Mouse (Mus musculus): ENCODE data around the gene Trappc6a. TPM values are rescaled to one million over a fixed set of nuclear protein-coding genes. Genes with fewer than 3 reads are reported as not detected.

Gene Trappc6a
- polyA plus RNA-seq, 1 experiment from 2014 or later: 71.4 TPM

- 62% methylated on average over 3 of the region's 3 CpGs for WGBS
- Histone ChIP-seq H3K4me1 (peaks cover 35% of the 10 kb centered on the region), H3K9me3 (no peaks in the 10 kb centered on the region), H3K27ac (replicated peaks) (0 out of 2 replicates have a peak overlapping the region, but pooled peaks have one; percentile 91), H3K4me2 (peak overlapping the region; percentile 98; the same call in 1 of the 2 replicates), H3K36me3 (peaks cover 44% of the 10 kb centered on the region), H3K27me3 (replicated peaks) (no peaks in the 10 kb centered on the region), H3K4me3 (no peak overlapping the region), H3K9ac (peak overlapping the region; percentile 98)
- ATAC-seq (ENCODE audit: extremely low read depth, insufficient number of reproducible peaks, low FRiP score, low TSS enrichment): no peak
Observed at GRCm38 (mm10) chr7:19563884-19564283, 55.7 kb downstream of the Trappc6a start.

- Histone ChIP-seq H3K9me3 (no peaks in the 10 kb centered on the region), H3K4me1 (peaks cover 30% of the 10 kb centered on the region), H3K36me3 (peaks cover 49% of the 10 kb centered on the region), H3K27me3 (replicated peaks) (no peaks in the 10 kb centered on the region), H3K4me3 (no peak overlapping the region), H3K27ac (replicated peaks) (no peak overlapping the region), H3K4me2 (no peak overlapping the region), H3K9ac (no peak overlapping the region)
- WGBS: 85% methylated on average over 4 of the region's 4 CpGs
- no peak for ATAC-seq (ENCODE audit: extremely low read depth, insufficient number of reproducible peaks, low FRiP score, low TSS enrichment)
Observed at GRCm38 (mm10) chr7:19564455-19564854, 56.3 kb downstream of the Trappc6a start.

Other genes starting within 250 kb of the Trappc6a start
- gene Vasp, start 236.6 kb upstream of the Trappc6a start, polyA plus RNA-seq (2015; fragmentation: Nextera tagmentation; extraction: Ambion mirVana): 81.2 and 81.7 TPM in 2 replicates
- not detected in 2 replicates for gene Ppm1n, start 228.3 kb upstream of the Trappc6a start, polyA plus RNA-seq (2015; fragmentation: Nextera tagmentation; extraction: Ambion mirVana)
- gene Rtn2, start 225.8 kb upstream of the Trappc6a start, polyA plus RNA-seq (2015; fragmentation: Nextera tagmentation; extraction: Ambion mirVana): 26.1 and 29.3 TPM in 2 replicates
- gene Fosb, start 198.3 kb upstream of the Trappc6a start, polyA plus RNA-seq (2015; fragmentation: Nextera tagmentation; extraction: Ambion mirVana): 0.14 and 0.16 TPM in 2 replicates
- 62.6 and 62.7 TPM in 2 replicates for gene Ercc1, start 163.6 kb upstream of the Trappc6a start, polyA plus RNA-seq (2015; fragmentation: Nextera tagmentation; extraction: Ambion mirVana)
- gene Cd3eap, start 148.9 kb upstream of the Trappc6a start, polyA plus RNA-seq (2015; fragmentation: Nextera tagmentation; extraction: Ambion mirVana): 17.4 and 19.8 TPM in 2 replicates
- 12.8 and 13.0 TPM in 2 replicates for gene Ppp1r13l, start 148.6 kb upstream of the Trappc6a start, polyA plus RNA-seq (2015; fragmentation: Nextera tagmentation; extraction: Ambion mirVana)
- gene Ercc2, start 126.4 kb upstream of the Trappc6a start, polyA plus RNA-seq (2015; fragmentation: Nextera tagmentation; extraction: Ambion mirVana): 11.8 and 12.2 TPM in 2 replicates
- 4.8 and 5.5 TPM in 2 replicates for gene Klc3, start 104.3 kb upstream of the Trappc6a start, polyA plus RNA-seq (2015; fragmentation: Nextera tagmentation; extraction: Ambion mirVana)
- 284 and 345 TPM in 2 replicates for gene Ckm, start 103.6 kb upstream of the Trappc6a start, polyA plus RNA-seq (2015; fragmentation: Nextera tagmentation; extraction: Ambion mirVana)
- 6.5 and 7.5 TPM in 2 replicates for gene Mark4, start 49.6 kb upstream of the Trappc6a start, polyA plus RNA-seq (2015; fragmentation: Nextera tagmentation; extraction: Ambion mirVana)
- gene Exoc3l2, start 45.1 kb upstream of the Trappc6a start, polyA plus RNA-seq (2015; fragmentation: Nextera tagmentation; extraction: Ambion mirVana): 1.1 and 1.2 TPM in 2 replicates
- 1.5 TPM in 2 replicates for gene Bloc1s3, start within 50 bp of the Trappc6a start, polyA plus RNA-seq (2015; fragmentation: Nextera tagmentation; extraction: Ambion mirVana)
- gene Nkpd1, start 9.4 kb downstream of the Trappc6a start, polyA plus RNA-seq (2015; fragmentation: Nextera tagmentation; extraction: Ambion mirVana): 0.06 TPM in 1 of 2 replicates, not detected in the other
- 15.0 and 17.2 TPM in 2 replicates for gene Ppp1r37, start 54.7 kb downstream of the Trappc6a start, polyA plus RNA-seq (2015; fragmentation: Nextera tagmentation; extraction: Ambion mirVana)
- gene Zfp296, start 68.9 kb downstream of the Trappc6a start, polyA plus RNA-seq (2015; fragmentation: Nextera tagmentation; extraction: Ambion mirVana): 0.12 and 0.32 TPM in 2 replicates
- 114 and 134 TPM in 2 replicates for gene Gemin7, start 69.2 kb downstream of the Trappc6a start, polyA plus RNA-seq (2015; fragmentation: Nextera tagmentation; extraction: Ambion mirVana)
- gene Clasrp, start 96.1 kb downstream of the Trappc6a start, polyA plus RNA-seq (2015; fragmentation: Nextera tagmentation; extraction: Ambion mirVana): 30.8 and 31.8 TPM in 2 replicates
- gene Relb, start 121.0 kb downstream of the Trappc6a start, polyA plus RNA-seq (2015; fragmentation: Nextera tagmentation; extraction: Ambion mirVana): 5.6 and 6.2 TPM in 2 replicates
- 74.5 and 74.6 TPM in 2 replicates for gene Clptm1, start 156.6 kb downstream of the Trappc6a start, polyA plus RNA-seq (2015; fragmentation: Nextera tagmentation; extraction: Ambion mirVana)
- 3.6 and 22.3 TPM in 2 replicates for gene Apoc2, start 169.5 kb downstream of the Trappc6a start, polyA plus RNA-seq (2015; fragmentation: Nextera tagmentation; extraction: Ambion mirVana)
- gene Gm44805, start 173.0 kb downstream of the Trappc6a start, polyA plus RNA-seq (2015; fragmentation: Nextera tagmentation; extraction: Ambion mirVana): 2.9 TPM in 1 of 2 replicates, not detected in the other
- gene Apoc4, start 173.1 kb downstream of the Trappc6a start, polyA plus RNA-seq (2015; fragmentation: Nextera tagmentation; extraction: Ambion mirVana): 0.84 and 3.7 TPM in 2 replicates
- 8.8 and 13.9 TPM in 2 replicates for gene Apoc1, start 184.3 kb downstream of the Trappc6a start, polyA plus RNA-seq (2015; fragmentation: Nextera tagmentation; extraction: Ambion mirVana)
- 480 and 561 TPM in 2 replicates for gene Apoe, start 190.8 kb downstream of the Trappc6a start, polyA plus RNA-seq (2015; fragmentation: Nextera tagmentation; extraction: Ambion mirVana)
- 128 and 146 TPM in 2 replicates for gene Tomm40, start 207.0 kb downstream of the Trappc6a start, polyA plus RNA-seq (2015; fragmentation: Nextera tagmentation; extraction: Ambion mirVana)
- gene Nectin2, start 242.1 kb downstream of the Trappc6a start, polyA plus RNA-seq (2015; fragmentation: Nextera tagmentation; extraction: Ambion mirVana): 89.3 and 89.4 TPM in 2 replicates